Mouse (Mus musculus) hematopoietic stem cell, adult 5-6 weeks (primary cell): Measurements from ENCODE around the gene Zfp322a. TPM values are rescaled to one million over a fixed set of nuclear protein-coding genes. Genes with fewer than 3 reads are reported as not detected.
A peak's percentile ranks its signal among the peaks of the same experiment; 100 is the strongest.
"Not testable (repeated sequence)": the region's sequence is repeated elsewhere in the genome, so short reads cannot be mapped to it uniquely, and the experiment has no call there.

Experiments
- ATAC-seq, 2 experiments: fragments of 125-278 bp in 1 of 2; replicated peaks in 1 of 2; 2 replicates each; pipeline ENCODE4 v1.8.0; 2016 to 2017; ENCODE audit warnings: inconsistent platforms in 2 of 2, mild to moderate bottlenecking in 2 of 2, moderate number of reproducible peaks in 2 of 2, low read depth in 1 of 2, moderate TSS enrichment in 1 of 2; ENCODE audit not compliant: low FRiP score in 2 of 2, poor library complexity in 2 of 2, severe bottlenecking in 2 of 2, insufficient read depth in 1 of 2, low TSS enrichment in 1 of 2
- total RNA-seq: library from RNA; stranded (forward); fragments of 172-1452, 232-1000 nt; gene quantifications from 2 replicates; pipeline ENCODE4 v1.2.3, GENCODE M21; 2017

Gene Zfp322a
- total RNA-seq, 1 experiment from 2014 or later = 53.6 TPM

GRCm38 (mm10) chr13:23370075-23370474, 1.1 kb upstream of the Zfp322a start:
- ATAC-seq = no peak

- ATAC-seq = peak; percentile 54 to 61
These were observed 385 bp upstream of the Zfp322a start for GRCm38 (mm10) chr13:23369421-23369765.

- no peak for ATAC-seq
These were observed 7.5 kb downstream of the Zfp322a start for GRCm38 (mm10) chr13:23361536-23361935.

GRCm38 (mm10) chr13:23354541-23354940, 14.5 kb downstream of the Zfp322a start:
- ATAC-seq = not testable (repeated sequence)

GRCm38 (mm10) chr13:23317305-23317889, 51.6 kb downstream of the Zfp322a start:
- ATAC-seq = no peak

- ATAC-seq = no peak
These were observed 55.9 kb downstream of the Zfp322a start for GRCm38 (mm10) chr13:23312909-23313669.

- no peak for ATAC-seq
These were observed 59.0 kb downstream of the Zfp322a start for GRCm38 (mm10) chr13:23310036-23310435.

- peak; percentile 20 to 36; a peak in 2 of 4 replicates for ATAC-seq
These were observed 59.5 kb downstream of the Zfp322a start for GRCm38 (mm10) chr13:23309495-23310011.

- not testable (repeated sequence) for ATAC-seq
These were observed 60.2 kb downstream of the Zfp322a start for GRCm38 (mm10) chr13:23308639-23309307.

- no peak for ATAC-seq
These were observed 61.8 kb downstream of the Zfp322a start for GRCm38 (mm10) chr13:23307069-23307814.

- no peak for ATAC-seq
These were observed 62.3 kb downstream of the Zfp322a start for GRCm38 (mm10) chr13:23306707-23307068.

Other genes starting within 250 kb of the Zfp322a start
- gene Vmn1r218, start 236.1 kb downstream of the Zfp322a start, total RNA-seq = not detected in 2 replicates
- gene Vmn1r219, start 209.9 kb downstream of the Zfp322a start, total RNA-seq = not detected in 2 replicates
- gene Vmn1r220, start 181.2 kb downstream of the Zfp322a start, total RNA-seq = not detected in 2 replicates
- gene Vmn1r221, start 155.1 kb downstream of the Zfp322a start, total RNA-seq = not detected in 2 replicates
- gene Vmn1r222, start 133.3 kb downstream of the Zfp322a start, total RNA-seq = not detected in 2 replicates
- not detected in 2 replicates for gene Vmn1r223, start 122.1 kb downstream of the Zfp322a start, total RNA-seq
- gene Abt1, start 54.7 kb upstream of the Zfp322a start, total RNA-seq = 12.5 and 18.7 TPM in 2 replicates
- gene Btn1a1, start 96.7 kb upstream of the Zfp322a start, total RNA-seq = 0.20 TPM in 1 of 2 replicates, not detected in the other
- not detected in 2 replicates for gene Btn2a2, start 119.6 kb upstream of the Zfp322a start, total RNA-seq
- gene Hist1h4h, start 161.8 kb upstream of the Zfp322a start, total RNA-seq = 427 and 875 TPM in 2 replicates
- 1,050 and 1,435 TPM in 2 replicates for gene Hist1h2af, start 164.7 kb upstream of the Zfp322a start, total RNA-seq
- gene Hist1h3g, start 166.2 kb upstream of the Zfp322a start, total RNA-seq = 35.1 and 72.3 TPM in 2 replicates
- gene Hist1h2bh, start 174.2 kb upstream of the Zfp322a start, total RNA-seq = 47.7 and 59.1 TPM in 2 replicates
- 45.4 and 80.4 TPM in 2 replicates for gene Hist1h3f, start 174.8 kb upstream of the Zfp322a start, total RNA-seq
- gene Hist1h4f, start 182.4 kb upstream of the Zfp322a start, total RNA-seq = 943 and 1,781 TPM in 2 replicates
- 39.0 and 69.9 TPM in 2 replicates for gene Hist1h1d, start 184.1 kb upstream of the Zfp322a start, total RNA-seq
- gene Hist1h3e, start 193.2 kb upstream of the Zfp322a start, total RNA-seq = 153 and 296 TPM in 2 replicates
- gene Hist1h2ae, start 202.0 kb upstream of the Zfp322a start, total RNA-seq = 87.5 and 265 TPM in 2 replicates
- 765 and 915 TPM in 2 replicates for gene Hist1h2bg, start 202.2 kb upstream of the Zfp322a start, total RNA-seq
- gene Hist1h2bf, start 205.0 kb upstream of the Zfp322a start, total RNA-seq = 223 and 278 TPM in 2 replicates
- gene Hist1h2ad, start 205.2 kb upstream of the Zfp322a start, total RNA-seq = 346 and 539 TPM in 2 replicates
- 76.7 and 84.0 TPM in 2 replicates for gene Hist1h3d, start 206.6 kb upstream of the Zfp322a start, total RNA-seq
- gene Hist1h4d, start 212.4 kb upstream of the Zfp322a start, total RNA-seq = 639 and 801 TPM in 2 replicates